Mouse (Mus musculus) hematopoietic stem cell, adult 5-6 weeks (primary cell): Measurements from ENCODE around the gene Rsu1. TPM values are rescaled to one million over a fixed set of nuclear protein-coding genes. Genes with fewer than 3 reads are reported as not detected.

Experiments
- total RNA-seq: library from RNA; stranded (forward); fragments of 172-1452, 232-1000 nt; gene quantifications from 2 replicates; pipeline ENCODE4 v1.2.3, GENCODE M21; 2017

The Rsu1 gene
- total RNA-seq, 1 experiment from 2014 or later = 140 TPM

Other genes with a start within 250 kb of the Rsu1 start
- not detected in 2 replicates for gene Cubn, start 220.4 kb upstream of the Rsu1 start, total RNA-seq